ENCODE assay signal across 10 mouse cellular contexts in genomic region chr9:83413046-83413445, GRCm38 (mm10). TPM values are rescaled to one million over a fixed set of nuclear protein-coding genes. Genes with fewer than 3 reads are reported as not detected.
DNase-seq lines count a peak whose midpoint lies in the region; ATAC-seq and TF ChIP-seq lines count a peak whose summit lies in the region.
"Had no signal": no experiment of that assay in that cellular context is flagged by ENCODE, and none has a peak within 500 bp of the region (broad histone marks: within the 10 kb centered on the region; RNA-seq: fewer than 3 reads in every experiment).

No protein-coding gene starts in this region.

- TF ChIP-seq EP300 in heart, postnatal 0 days (IDR thresholded peaks at IDR 0.05; ENCODE audit: low read depth) = no peak

- DNase-seq in heart, postnatal 0 days (ENCODE audit: low spot score) = no peak
- peak; percentile 22 for DNase-seq in right cerebral cortex, postnatal 14 days
- no peak for DNase-seq in right cerebral cortex, postnatal 25 days
- peak; percentile 5 for DNase-seq in adrenal gland, adult 8-10 months
- DNase-seq in urinary bladder, postnatal 4 days (ENCODE audit: low spot score in 2 of 2) = no peak

- WGBS in heart, postnatal 0 days = 75% methylated on average over 10 of the region's 10 CpGs
- whole genome bisulfite sequencing in heart, embryonic 12.5 days = 75% methylated on average over 10 of the region's 10 CpGs
- 75% methylated on average over 10 of the region's 10 CpGs for WGBS in small intestine, adult 2 months
- 76% methylated on average over 10 of the region's 10 CpGs for WGBS in intestine, embryonic 15.5 days

- no peaks in the 10 kb centered on the region for H3K27me3 ChIP-seq in heart, postnatal 0 days (ENCODE audit: control insufficient read depth, insufficient read depth, low read length)
- H3K27me3 ChIP-seq in heart, embryonic 12.5 days (replicated peaks) = no peaks in the 10 kb centered on the region
- no peaks in the 10 kb centered on the region for H3K27me3 ChIP-seq in small intestine, adult 2 months (ENCODE audit: control insufficient read depth, insufficient read depth, low read length)
- H3K27me3 ChIP-seq in intestine, embryonic 15.5 days (replicated peaks) = no peaks in the 10 kb centered on the region
- H3K27me3 ChIP-seq: forebrain, embryonic 13.5 days had no signal

- no peak overlapping the region for H3K27ac ChIP-seq in heart, postnatal 0 days (ENCODE audit: low read depth)
- H3K27ac ChIP-seq in heart, embryonic 12.5 days (ENCODE audit: poor library complexity, severe bottlenecking) = no peak overlapping the region
- H3K27ac ChIP-seq in small intestine, adult 2 months (ENCODE audit: insufficient read depth, low read depth, low read length) = no peak overlapping the region
- no peak overlapping the region for H3K27ac ChIP-seq in intestine, embryonic 15.5 days
- H3K27ac ChIP-seq: forebrain, embryonic 13.5 days; hindbrain, embryonic 10.5 days had no signal

- no peak for ATAC-seq in heart, postnatal 0 days (ENCODE audit: insufficient read depth, low read depth)
- no peak for ATAC-seq in heart, embryonic 12.5 days (ENCODE audit: insufficient number of reproducible peaks, low FRiP score)
- no peak for ATAC-seq in intestine, embryonic 15.5 days
- ATAC-seq: forebrain, embryonic 13.5 days had no signal

- no peaks in the 10 kb centered on the region for H3K9me3 ChIP-seq in heart, postnatal 0 days (replicated peaks; ENCODE audit: control insufficient read depth, low read length)
- peaks cover 5% of the 10 kb centered on the region for H3K9me3 ChIP-seq in heart, embryonic 12.5 days (replicated peaks)
- no peaks in the 10 kb centered on the region for H3K9me3 ChIP-seq in intestine, embryonic 15.5 days

- no peak overlapping the region for H3K4me2 ChIP-seq in heart, postnatal 0 days (ENCODE audit: low read depth, low read length)
- no peak overlapping the region for H3K4me2 ChIP-seq in heart, embryonic 12.5 days
- no peak overlapping the region for H3K4me2 ChIP-seq in intestine, embryonic 15.5 days (replicated peaks)
- H3K4me2 ChIP-seq: forebrain, embryonic 13.5 days had no signal

- no peak overlapping the region for H3K9ac ChIP-seq in heart, postnatal 0 days (replicated peaks; ENCODE audit: low read depth, low read length)
- no peak overlapping the region for H3K9ac ChIP-seq in heart, embryonic 12.5 days
- no peak overlapping the region for H3K9ac ChIP-seq in intestine, embryonic 15.5 days
- H3K9ac ChIP-seq: forebrain, embryonic 13.5 days had no signal

- TF ChIP-seq POLR2A in small intestine, adult 2 months (IDR thresholded peaks at IDR 0.05; ENCODE audit: low read depth, low read length) = no peak

- H3K4me3 ChIP-seq in heart, postnatal 0 days (ENCODE audit: low read depth, low read length) = no peak overlapping the region
- H3K4me3 ChIP-seq in heart, embryonic 12.5 days = no peak overlapping the region
- no peak overlapping the region for H3K4me3 ChIP-seq in small intestine, adult 2 months (ENCODE audit: low read depth, low read length)
- H3K4me3 ChIP-seq in intestine, embryonic 15.5 days (replicated peaks) = no peak overlapping the region
- H3K4me3 ChIP-seq: forebrain, embryonic 13.5 days; hindbrain, embryonic 10.5 days had no signal

- H3K36me3 ChIP-seq in heart, postnatal 0 days (replicated peaks; ENCODE audit: control insufficient read depth, insufficient read depth, low read length) = peaks cover 21% of the 10 kb centered on the region
- H3K36me3 ChIP-seq in heart, embryonic 12.5 days = peaks cover 30% of the 10 kb centered on the region
- no peaks in the 10 kb centered on the region for H3K36me3 ChIP-seq in small intestine, adult 2 months (ENCODE audit: control insufficient read depth, insufficient read depth, low read length)
- H3K36me3 ChIP-seq in intestine, embryonic 15.5 days = peaks cover 4% of the 10 kb centered on the region; the same call in 1 of the 2 replicates

- H3K4me1 ChIP-seq in heart, postnatal 0 days (ENCODE audit: control insufficient read depth, insufficient read depth) = no peaks in the 10 kb centered on the region
- no peaks in the 10 kb centered on the region for H3K4me1 ChIP-seq in heart, embryonic 12.5 days (replicated peaks)
- H3K4me1 ChIP-seq in small intestine, adult 2 months (ENCODE audit: control insufficient read depth, insufficient read depth, insufficient read length, low read length) = no peaks in the 10 kb centered on the region
- H3K4me1 ChIP-seq in intestine, embryonic 15.5 days (replicated peaks) = no peaks in the 10 kb centered on the region
- H3K4me1 ChIP-seq: forebrain, embryonic 13.5 days; hindbrain, embryonic 10.5 days had no signal

- peak; percentile 38 for TF ChIP-seq CTCF in heart, postnatal 0 days (IDR thresholded peaks at IDR 0.05; ENCODE audit: low read depth)
- TF ChIP-seq CTCF in small intestine, adult 2 months (IDR thresholded peaks at IDR 0.05; ENCODE audit: extremely low read depth, insufficient read length, insufficient replicate concordance, low read depth, low read length) = peak; percentile 30; the same call in 1 of the 2 replicates

RNA-seq across cellular contexts. Expression of gene Lca5, which starts 27.9 kb away (rescaled TPM):
- total RNA-seq in heart, postnatal 0 days (2014; rRNA removed; ENCODE audit: low replicate concordance) = 0.50 and 6.1 TPM in 2 replicates
- 4.2 and 4.8 TPM in 2 replicates for polyA plus RNA-seq in heart, postnatal 0 days (2015; fragmentation: Nextera tagmentation; extraction: Ambion mirVana)
- polyA plus RNA-seq in heart, embryonic 12.5 days (2016; fragmentation: Nextera tagmentation; extraction: Ambion mirVana) = 14.5 and 15.8 TPM in 2 replicates
- total RNA-seq in adrenal gland, adult 8-10 months (2022) = 10 to 100 TPM in 1 of 4 experiments, 1 to 10 TPM in 3; 4.1 to 10.7 (median 6.0) TPM
- 0.13 and 0.18 TPM in 2 replicates for polyA plus RNA-seq in small intestine, adult 2 months (2012; rRNA removed)
- 10.0 and 10.7 TPM in 2 replicates for polyA plus RNA-seq in intestine, embryonic 15.5 days (2015; fragmentation: Nextera tagmentation; extraction: Ambion mirVana)

Comparison
In these comparisons a context has a peak if more than half of its experiments do, and no peak if none do; other contexts are left out.
1. DNase-seq: peak in right cerebral cortex, postnatal 14 days (single experiment) and adrenal gland, adult 8-10 months (single experiment); none in heart, postnatal 0 days (single experiment), right cerebral cortex, postnatal 25 days (single experiment) and urinary bladder, postnatal 4 days (0 of 2).